Mouse (Mus musculus): ENCODE results near the gene Dnmt3c.
A peak's percentile ranks its signal among the peaks of the same experiment; 100 is the strongest.

DNA sequence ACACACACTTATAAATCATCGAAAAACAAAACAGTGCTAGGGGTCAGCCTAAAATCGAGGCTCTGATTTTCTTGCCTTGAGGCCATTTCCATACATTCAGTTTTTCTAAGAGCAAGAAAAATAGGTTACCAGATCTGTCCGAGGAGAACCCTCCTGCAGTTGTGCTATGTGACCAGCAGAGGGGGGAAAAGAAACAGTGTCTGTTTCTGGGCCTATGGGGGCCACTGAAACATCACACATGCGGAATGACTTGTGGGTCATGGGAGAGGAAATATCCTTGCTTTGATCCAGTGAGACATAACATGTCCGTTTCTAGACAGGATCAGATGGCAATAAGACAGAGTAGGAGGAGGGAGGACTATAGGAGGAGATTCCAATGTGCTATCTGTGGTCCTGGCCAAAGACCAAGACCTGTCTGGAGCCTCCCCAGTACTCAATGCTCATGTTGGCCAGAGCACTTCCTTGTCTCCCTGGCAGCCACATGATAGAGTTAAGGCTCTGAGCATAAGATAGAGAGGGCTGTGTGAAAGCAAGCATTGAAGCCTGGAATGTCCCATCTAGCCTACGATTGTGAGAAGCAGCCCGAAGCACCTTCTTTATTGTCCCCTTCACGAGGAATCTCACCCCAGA is 14.4 kb downstream of the Dnmt3c start:
- TF ChIP-seq CTCF (conservative IDR thresholded peaks at IDR 0.05; ENCODE audit: low read length) (peak; percentile 94), POU5F1 (IDR thresholded peaks at IDR 0.05; ENCODE audit: borderline replicate concordance, low read length) (no peak)

Data from E14TG2a.4 (cell line).